Mouse (Mus musculus) embryonic facial prominence, embryonic 15.5 days (tissue): ENCODE data around the gene Gm10944. TPM values are rescaled to one million over a fixed set of nuclear protein-coding genes. Genes with fewer than 3 reads are reported as not detected.

Experiments used
- ATAC-seq: fragments of 200-750 bp; cut with Nextera tagmentation; 2 replicates; pipeline ENCODE4 v1.8.0; 2017; ENCODE audit warnings: low read depth, moderate TSS enrichment; ENCODE audit not compliant: insufficient number of reproducible peaks, low FRiP score, low TSS enrichment
- H3K27ac ChIP-seq: fragments of 300-500 bp; sonication (generic); replicated peaks from 2 replicates; pipeline ENCODE4 v1.5.1; 2015; ENCODE audit warnings: mild to moderate bottlenecking, inconsistent platforms
- H3K27me3 ChIP-seq: fragments of 300-500 bp; sonication (generic); 2 replicates; pipeline ENCODE4 v1.6.1; 2015; ENCODE audit warnings: inconsistent platforms
- H3K36me3 ChIP-seq: fragments of 300-500 bp; sonication (generic); 2 replicates; pipeline ENCODE4 v1.6.1; 2015; ENCODE audit warnings: mild to moderate bottlenecking, inconsistent platforms
- H3K4me1 ChIP-seq: fragments of 300-500 bp; sonication (generic); 2 replicates; pipeline ENCODE4 v1.6.1; 2015; ENCODE audit warnings: inconsistent platforms
- H3K4me2 ChIP-seq: fragments of 300-500 bp; sonication (generic); replicated peaks from 2 replicates; pipeline ENCODE4 v1.6.1; 2015; ENCODE audit warnings: mild to moderate bottlenecking, inconsistent platforms
- H3K4me3 ChIP-seq: fragments of 300-500 bp; sonication (generic); replicated peaks from 2 replicates; pipeline ENCODE4 v1.5.1; 2015; ENCODE audit warnings: mild to moderate bottlenecking, inconsistent platforms
- H3K9ac ChIP-seq: fragments of 300-500 bp; sonication (generic); 2 replicates; pipeline ENCODE4 v1.6.1; 2015; ENCODE audit warnings: inconsistent platforms
- H3K9me3 ChIP-seq: fragments of 300-500 bp; sonication (generic); replicated peaks from 2 replicates; pipeline ENCODE4 v1.6.1; 2016; ENCODE audit warnings: inconsistent platforms
- WGBS: fragments of 180-500 bp; shearing (Covaris S2); methylation state at CpG from one replicate; pipeline ENCODE4 v1.1.7; 2015; 5-methylcytosine and 5-hydroxymethylcytosine counted together
- polyA plus RNA-seq: library from polyadenylated mRNA; unstranded; fragments of >200 nt; fragmentation: Nextera tagmentation; extraction: Ambion mirVana; gene quantifications from 2 replicates; pipeline ENCODE4 v1.2.1, GENCODE M21; 2015

Gene Gm10944
- polyA plus RNA-seq, 1 experiment from 2014 or later: not detected

GRCm38 (mm10) chr10:10710837-10711236, 29.7 kb downstream of the Gm10944 start:
- no peak for ATAC-seq
- Histone ChIP-seq H3K9ac (no peak overlapping the region), H3K4me1 (no peaks in the 10 kb centered on the region), H3K27me3 (no peaks in the 10 kb centered on the region), H3K4me2 (no peak overlapping the region), H3K27ac (no peak overlapping the region), H3K9me3 (no peaks in the 10 kb centered on the region), H3K36me3 (no peaks in the 10 kb centered on the region), H3K4me3 (no peak overlapping the region)
- 76% methylated on average over 2 of the region's 2 CpGs for WGBS

- Histone ChIP-seq H3K27ac (no peak overlapping the region), H3K9me3 (no peaks in the 10 kb centered on the region), H3K27me3 (no peaks in the 10 kb centered on the region), H3K36me3 (no peaks in the 10 kb centered on the region), H3K4me1 (no peaks in the 10 kb centered on the region), H3K9ac (no peak overlapping the region), H3K4me2 (no peak overlapping the region), H3K4me3 (no peak overlapping the region)
- no peak for ATAC-seq
- WGBS: 70% methylated on average over 3 of the region's 3 CpGs
Measured at GRCm38 (mm10) chr10:10726501-10726900, 45.4 kb downstream of the Gm10944 start.

Other genes starting within 250 kb of the Gm10944 start
- 0.75 and 1.4 TPM in 2 replicates for gene Adgb, start 209.0 kb upstream of the Gm10944 start, polyA plus RNA-seq
- 19.5 and 19.8 TPM in 2 replicates for gene Rab32, start 123.1 kb upstream of the Gm10944 start, polyA plus RNA-seq